Mouse (Mus musculus): ENCODE data around the gene Pde1b. TPM values are rescaled to one million over a fixed set of nuclear protein-coding genes. Genes with fewer than 3 reads are reported as not detected.

The Pde1b gene
- polyA plus RNA-seq, 1 experiment from 2014 or later, result 26.8 TPM

- Histone ChIP-seq H3K4me2 (ENCODE audit: low read depth) (no peak overlapping the region), H3K9ac (ENCODE audit: low read length) (no peak overlapping the region), H3K4me3 (ENCODE audit: low read depth, low read length) (no peak overlapping the region), H3K27ac (ENCODE audit: low read depth, low read length) (no peak overlapping the region), H3K27me3 (ENCODE audit: control insufficient read depth, insufficient read depth, low read length) (no peaks in the 10 kb centered on the region), H3K4me1 (ENCODE audit: control insufficient read depth, insufficient read depth, low read length) (no peaks in the 10 kb centered on the region), H3K9me3 (ENCODE audit: control insufficient read depth, low read length) (no peaks in the 10 kb centered on the region), H3K36me3 (ENCODE audit: control insufficient read depth, insufficient read depth, low read length) (no peaks in the 10 kb centered on the region)
- ATAC-seq (ENCODE audit: insufficient read depth, low FRiP score, low TSS enrichment), result no peak
- WGBS, result 82% methylated on average over 1 of the region's 1 CpGs
- no peak for DNase-seq (ENCODE audit: low spot score)
Measured at GRCm38 (mm10) chr15:103479080-103479606, 23.7 kb upstream of the Pde1b start.

GRCm38 (mm10) chr15:103480129-103480528, 22.7 kb upstream of the Pde1b start:
- Histone ChIP-seq H3K4me2 (ENCODE audit: low read depth) (no peak overlapping the region), H3K4me3 (ENCODE audit: low read depth, low read length) (no peak overlapping the region), H3K36me3 (ENCODE audit: control insufficient read depth, insufficient read depth, low read length) (no peaks in the 10 kb centered on the region), H3K27me3 (ENCODE audit: control insufficient read depth, insufficient read depth, low read length) (no peaks in the 10 kb centered on the region), H3K4me1 (ENCODE audit: control insufficient read depth, insufficient read depth, low read length) (no peaks in the 10 kb centered on the region), H3K9me3 (ENCODE audit: control insufficient read depth, low read length) (no peaks in the 10 kb centered on the region), H3K27ac (ENCODE audit: low read depth, low read length) (no peak overlapping the region), H3K9ac (ENCODE audit: low read length) (no peak overlapping the region)
- WGBS, result 89% methylated on average over 2 of the region's 2 CpGs
- ATAC-seq (ENCODE audit: insufficient read depth, low FRiP score, low TSS enrichment) (no peak), DNase-seq (ENCODE audit: low spot score) (no peak)

- Histone ChIP-seq H3K4me2 (ENCODE audit: low read depth) (no peak overlapping the region), H3K27ac (ENCODE audit: low read depth, low read length) (no peak overlapping the region), H3K9ac (ENCODE audit: low read length) (no peak overlapping the region), H3K36me3 (ENCODE audit: control insufficient read depth, insufficient read depth, low read length) (no peaks in the 10 kb centered on the region), H3K4me1 (ENCODE audit: control insufficient read depth, insufficient read depth, low read length) (no peaks in the 10 kb centered on the region), H3K9me3 (ENCODE audit: control insufficient read depth, low read length) (no peaks in the 10 kb centered on the region), H3K4me3 (ENCODE audit: low read depth, low read length) (no peak overlapping the region), H3K27me3 (ENCODE audit: control insufficient read depth, insufficient read depth, low read length) (no peaks in the 10 kb centered on the region)
- ATAC-seq (ENCODE audit: insufficient read depth, low FRiP score, low TSS enrichment), result no peak
- 0% methylated on average over 1 of the region's 1 CpGs for WGBS
- DNase-seq (ENCODE audit: low spot score), result peak; percentile 73
Measured at GRCm38 (mm10) chr15:103482488-103482887, 20.3 kb upstream of the Pde1b start.

GRCm38 (mm10) chr15:103484490-103484889, 18.3 kb upstream of the Pde1b start:
- ATAC-seq (ENCODE audit: insufficient read depth, low FRiP score, low TSS enrichment), result no peak

GRCm38 (mm10) chr15:103485106-103485505, 17.7 kb upstream of the Pde1b start:
- H3K9me3 ChIP-seq (ENCODE audit: control insufficient read depth, low read length), result no peaks in the 10 kb centered on the region
- DNase-seq (ENCODE audit: low spot score), result no peak
- no peaks in the 10 kb centered on the region for H3K36me3 ChIP-seq (ENCODE audit: control insufficient read depth, insufficient read depth, low read length)
- no peak for ATAC-seq (ENCODE audit: insufficient read depth, low FRiP score, low TSS enrichment)
- 59% methylated on average over 3 of the region's 3 CpGs for WGBS
- H3K4me2 ChIP-seq (ENCODE audit: low read depth), result no peak overlapping the region
- H3K27ac ChIP-seq (ENCODE audit: low read depth, low read length), result no peak overlapping the region
- H3K4me1 ChIP-seq (ENCODE audit: control insufficient read depth, insufficient read depth, low read length), result no peaks in the 10 kb centered on the region
- no peak overlapping the region for H3K4me3 ChIP-seq (ENCODE audit: low read depth, low read length)
- no peak overlapping the region for H3K9ac ChIP-seq (ENCODE audit: low read length)
- no peaks in the 10 kb centered on the region for H3K27me3 ChIP-seq (ENCODE audit: control insufficient read depth, insufficient read depth, low read length)

More at GRCm38 (mm10) chr15:103484490-103484889, 18.3 kb upstream of the Pde1b start:
- Histone ChIP-seq H3K36me3 (ENCODE audit: control insufficient read depth, insufficient read depth, low read length) (no peaks in the 10 kb centered on the region), H3K9me3 (ENCODE audit: control insufficient read depth, low read length) (no peaks in the 10 kb centered on the region), H3K27me3 (ENCODE audit: control insufficient read depth, insufficient read depth, low read length) (no peaks in the 10 kb centered on the region), H3K4me1 (ENCODE audit: control insufficient read depth, insufficient read depth, low read length) (no peaks in the 10 kb centered on the region), H3K9ac (ENCODE audit: low read length) (no peak overlapping the region), H3K4me2 (ENCODE audit: low read depth) (no peak overlapping the region), H3K4me3 (ENCODE audit: low read depth, low read length) (no peak overlapping the region), H3K27ac (ENCODE audit: low read depth, low read length) (no peak overlapping the region)
- 48% methylated on average over 2 of the region's 2 CpGs for WGBS
- no peak for DNase-seq (ENCODE audit: low spot score)

GRCm38 (mm10) chr15:103486658-103487057, 16.2 kb upstream of the Pde1b start:
- no peaks in the 10 kb centered on the region for H3K9me3 ChIP-seq (ENCODE audit: control insufficient read depth, low read length)
- H3K4me3 ChIP-seq (ENCODE audit: low read depth, low read length), result no peak overlapping the region
- no peaks in the 10 kb centered on the region for H3K36me3 ChIP-seq (ENCODE audit: control insufficient read depth, insufficient read depth, low read length)
- ATAC-seq (ENCODE audit: insufficient read depth, low FRiP score, low TSS enrichment) (no peak), DNase-seq (ENCODE audit: low spot score) (no peak)
- no peak overlapping the region for H3K4me2 ChIP-seq (ENCODE audit: low read depth)
- H3K9ac ChIP-seq (ENCODE audit: low read length), result no peak overlapping the region
- no peaks in the 10 kb centered on the region for H3K27me3 ChIP-seq (ENCODE audit: control insufficient read depth, insufficient read depth, low read length)
- 70% methylated on average over 1 of the region's 1 CpGs for WGBS
- no peak overlapping the region for H3K27ac ChIP-seq (ENCODE audit: low read depth, low read length)
- H3K4me1 ChIP-seq (ENCODE audit: control insufficient read depth, insufficient read depth, low read length), result no peaks in the 10 kb centered on the region

GRCm38 (mm10) chr15:103488336-103488735, 14.5 kb upstream of the Pde1b start:
- Histone ChIP-seq H3K4me2 (ENCODE audit: low read depth) (no peak overlapping the region), H3K27me3 (ENCODE audit: control insufficient read depth, insufficient read depth, low read length) (no peaks in the 10 kb centered on the region), H3K36me3 (ENCODE audit: control insufficient read depth, insufficient read depth, low read length) (no peaks in the 10 kb centered on the region), H3K9ac (ENCODE audit: low read length) (no peak overlapping the region), H3K27ac (ENCODE audit: low read depth, low read length) (no peak overlapping the region), H3K4me1 (ENCODE audit: control insufficient read depth, insufficient read depth, low read length) (no peaks in the 10 kb centered on the region), H3K9me3 (ENCODE audit: control insufficient read depth, low read length) (no peaks in the 10 kb centered on the region), H3K4me3 (ENCODE audit: low read depth, low read length) (no peak overlapping the region)
- 69% methylated on average over 4 of the region's 4 CpGs for WGBS
- DNase-seq (ENCODE audit: low spot score) (no peak), ATAC-seq (ENCODE audit: insufficient read depth, low FRiP score, low TSS enrichment) (no peak)

- ATAC-seq (ENCODE audit: insufficient read depth, low FRiP score, low TSS enrichment), result no peak
Measured at GRCm38 (mm10) chr15:103496204-103497140, 6.4 kb upstream of the Pde1b start.

GRCm38 (mm10) chr15:103498157-103498556, 4.7 kb upstream of the Pde1b start:
- no peaks in the 10 kb centered on the region for H3K36me3 ChIP-seq (ENCODE audit: control insufficient read depth, insufficient read depth, low read length)
- H3K4me1 ChIP-seq (ENCODE audit: control insufficient read depth, insufficient read depth, low read length), result no peaks in the 10 kb centered on the region
- no peak overlapping the region for H3K27ac ChIP-seq (ENCODE audit: low read depth, low read length)
- H3K9ac ChIP-seq (ENCODE audit: low read length), result no peak overlapping the region
- no peak overlapping the region for H3K4me2 ChIP-seq (ENCODE audit: low read depth)
- no peak overlapping the region for H3K4me3 ChIP-seq (ENCODE audit: low read depth, low read length)
- ATAC-seq (ENCODE audit: insufficient read depth, low FRiP score, low TSS enrichment), result no peak
- no peak for DNase-seq (ENCODE audit: low spot score)
- WGBS, result 32% methylated on average over 3 of the region's 3 CpGs
- no peaks in the 10 kb centered on the region for H3K9me3 ChIP-seq (ENCODE audit: control insufficient read depth, low read length)
- H3K27me3 ChIP-seq (ENCODE audit: control insufficient read depth, insufficient read depth, low read length), result no peaks in the 10 kb centered on the region

More at GRCm38 (mm10) chr15:103496204-103497140, 6.4 kb upstream of the Pde1b start:
- H3K4me1 ChIP-seq (ENCODE audit: control insufficient read depth, insufficient read depth, low read length), result no peaks in the 10 kb centered on the region
- no peak overlapping the region for H3K9ac ChIP-seq (ENCODE audit: low read length)
- no peaks in the 10 kb centered on the region for H3K27me3 ChIP-seq (ENCODE audit: control insufficient read depth, insufficient read depth, low read length)
- H3K36me3 ChIP-seq (ENCODE audit: control insufficient read depth, insufficient read depth, low read length), result no peaks in the 10 kb centered on the region
- DNase-seq (ENCODE audit: low spot score), result no peak
- no peak overlapping the region for H3K27ac ChIP-seq (ENCODE audit: low read depth, low read length)
- H3K4me2 ChIP-seq (ENCODE audit: low read depth), result no peak overlapping the region
- no peak overlapping the region for H3K4me3 ChIP-seq (ENCODE audit: low read depth, low read length)
- no peaks in the 10 kb centered on the region for H3K9me3 ChIP-seq (ENCODE audit: control insufficient read depth, low read length)
- WGBS, result 59% methylated on average over 10 of the region's 10 CpGs
